Mouse (Mus musculus) hindbrain, embryonic 13.5 days (tissue): Measurements from ENCODE around the gene P2rx1. TPM values are rescaled to one million over a fixed set of nuclear protein-coding genes. Genes with fewer than 3 reads are reported as not detected.

Source experiments
- ATAC-seq: fragments of 200-750 bp; cut with Nextera tagmentation; 2 replicates; pipeline ENCODE4 v1.8.0; 2017; ENCODE audit warnings: moderate TSS enrichment; ENCODE audit not compliant: low FRiP score
- H3K27ac ChIP-seq: fragments of 300-500 bp; sonication (generic); 2 replicates; pipeline ENCODE4 v1.5.1; 2015; ENCODE audit warnings: inconsistent platforms, mild to moderate bottlenecking, moderate library complexity
- H3K27me3 ChIP-seq: fragments of 300-500 bp; sonication (generic); 2 replicates; pipeline ENCODE4 v1.6.1; 2015; ENCODE audit warnings: mild to moderate bottlenecking, inconsistent platforms
- H3K36me3 ChIP-seq: fragments of 300-500 bp; sonication (generic); 2 replicates; pipeline ENCODE4 v1.6.1; 2015; ENCODE audit warnings: mild to moderate bottlenecking, inconsistent platforms
- H3K4me1 ChIP-seq: fragments of 300-500 bp; sonication (generic); replicated peaks from 2 replicates; pipeline ENCODE4 v1.6.1; 2015; ENCODE audit warnings: inconsistent platforms
- H3K4me2 ChIP-seq: fragments of 300-500 bp; sonication (generic); 2 replicates; pipeline ENCODE4 v1.6.1; 2015; ENCODE audit warnings: inconsistent platforms, mild to moderate bottlenecking, moderate library complexity
- H3K4me3 ChIP-seq: fragments of 300-500 bp; sonication (generic); 2 replicates; pipeline ENCODE4 v1.5.1; 2015; ENCODE audit warnings: mild to moderate bottlenecking, inconsistent platforms
- H3K9ac ChIP-seq: fragments of 300-500 bp; sonication (generic); 2 replicates; pipeline ENCODE4 v1.6.1; 2015; ENCODE audit warnings: mild to moderate bottlenecking, inconsistent platforms
- H3K9me3 ChIP-seq: fragments of 300-500 bp; sonication (generic); 2 replicates; pipeline ENCODE4 v1.6.1; 2016; ENCODE audit warnings: inconsistent platforms
- WGBS: fragments of 180-500 bp; shearing (Covaris S2); methylation state at CpG from one replicate; pipeline ENCODE4 v1.1.7; 2015; 5-methylcytosine and 5-hydroxymethylcytosine counted together
- polyA plus RNA-seq: library from polyadenylated mRNA; unstranded; fragments of >200 nt; fragmentation: Nextera tagmentation; extraction: Ambion mirVana; gene quantifications from 2 replicates; pipeline ENCODE4 v1.2.1, GENCODE M21; 2015

P2rx1 gene
- polyA plus RNA-seq, result 0.65 TPM in 2 replicates

DNA sequence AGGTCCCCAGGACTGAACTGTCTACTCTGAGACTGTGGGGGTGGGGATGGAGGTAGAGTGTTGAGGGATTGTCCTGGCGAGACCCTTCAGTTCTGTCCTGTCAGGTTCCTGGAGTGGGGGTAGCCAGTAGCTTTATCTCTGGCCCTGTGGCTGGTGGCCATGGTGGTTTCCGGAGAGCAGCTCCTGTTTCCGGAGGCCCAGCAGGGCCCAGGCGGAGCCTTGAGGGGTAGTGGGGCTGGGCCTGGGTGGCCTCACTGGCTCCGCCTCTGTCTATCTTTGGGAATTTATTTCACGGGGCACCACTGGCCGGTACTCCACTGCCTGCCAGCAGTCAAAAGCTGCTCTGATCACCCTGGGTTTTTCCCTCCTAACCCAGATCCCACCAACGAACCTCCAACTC lies at the start of gene P2rx1:
TSS of gene P2rx1 (plus strand) at position 333 of the 400 bp plus-strand sequence.
- Histone ChIP-seq H3K9ac (no peak within 1 kb of the TSS), H3K27me3 (no peaks in the 10 kb centered on the region), H3K9me3 (0 out of 2 replicates have a peak, but pooled peaks cover under 1% of the 10 kb centered on the region), H3K4me1 (no peaks in the 10 kb centered on the region), H3K36me3 (no peaks in the 10 kb centered on the region), H3K4me3 (no peak within 1 kb of the TSS), H3K27ac (no peak within 1 kb of the TSS), H3K4me2 (no peak within 1 kb of the TSS)
- no peak for ATAC-seq
- 59% methylated on average over 8 of the region's 8 CpGs for WGBS

DNA sequence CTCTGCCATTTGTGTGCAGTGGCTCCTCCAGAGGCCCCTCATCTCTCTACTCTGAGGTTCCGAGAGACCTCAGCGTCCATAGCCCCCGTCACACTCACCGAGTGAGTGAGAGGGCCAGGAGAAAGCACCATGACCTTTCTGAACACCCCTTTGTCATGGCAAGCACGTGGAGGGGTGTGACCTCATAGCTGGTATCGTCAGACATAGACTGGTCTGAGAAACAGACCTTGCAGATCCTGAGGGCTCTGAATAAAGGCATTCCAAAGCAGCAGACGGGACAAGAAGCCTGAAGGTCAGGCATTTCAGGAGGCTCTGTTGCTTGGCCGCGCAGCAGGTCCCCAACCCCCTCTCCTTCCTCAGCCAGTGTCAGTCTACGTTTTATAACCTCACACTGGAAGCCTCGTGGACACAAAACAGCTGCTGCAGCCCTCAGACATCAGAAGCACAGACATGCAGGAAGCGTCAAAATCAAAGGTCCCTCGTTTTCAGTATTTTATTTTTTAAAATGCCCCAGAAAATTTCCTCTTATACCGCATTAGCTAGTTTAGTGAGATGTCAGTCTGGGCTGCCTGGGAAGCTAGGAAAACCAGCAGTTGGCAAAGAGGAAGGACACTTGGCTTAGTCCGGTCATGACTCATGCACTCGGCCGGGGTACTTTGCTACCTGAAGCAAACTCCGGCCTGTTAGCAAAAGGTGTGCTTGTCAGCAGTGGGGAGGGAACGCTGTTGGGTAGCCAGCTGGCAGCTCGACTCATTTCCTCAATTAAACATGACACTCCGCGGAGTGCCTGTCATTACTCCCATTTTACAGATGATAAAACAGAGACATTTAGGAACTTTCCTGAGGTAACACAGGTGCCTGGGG lies 47.5 kb upstream of the P2rx1 start:
- H3K9me3 ChIP-seq, result no peaks in the 10 kb centered on the region
- no peak overlapping the region for H3K9ac ChIP-seq
- 0 out of 2 replicates have a peak, but pooled peaks cover 6% of the 10 kb centered on the region for H3K4me1 ChIP-seq
- H3K36me3 ChIP-seq, result no peaks in the 10 kb centered on the region
- H3K4me3 ChIP-seq, result no peak overlapping the region
- no peak for ATAC-seq
- no peak overlapping the region for H3K27ac ChIP-seq
- no peak overlapping the region for H3K4me2 ChIP-seq
- no peaks in the 10 kb centered on the region; the same call in 1 of the 2 replicates for H3K27me3 ChIP-seq
- WGBS, result 66% methylated on average over 22 of the region's 22 CpGs

DNA sequence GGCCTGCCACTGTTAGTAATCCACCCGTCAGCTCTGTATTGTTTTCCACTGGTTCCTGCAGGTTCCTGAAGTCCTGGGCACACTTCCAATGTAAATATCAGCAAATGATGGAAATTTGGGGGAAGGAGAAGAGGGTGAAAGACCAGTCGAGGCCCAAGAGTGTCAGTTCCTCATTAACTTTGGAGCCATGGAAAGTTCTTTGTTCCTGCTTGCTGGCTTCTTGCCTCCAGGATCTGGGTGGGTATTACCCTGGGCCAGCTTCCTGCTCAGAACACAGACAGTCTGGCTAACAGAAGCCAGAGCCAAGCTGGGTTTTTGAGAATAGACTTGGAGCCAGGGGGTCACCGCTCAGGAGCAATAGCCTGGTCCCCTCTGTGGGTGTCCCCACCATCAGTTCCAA lies 46.7 kb upstream of the P2rx1 start:
- Histone ChIP-seq H3K4me1 (0 out of 2 replicates have a peak, but pooled peaks cover 6% of the 10 kb centered on the region), H3K4me2 (no peak overlapping the region), H3K9ac (no peak overlapping the region), H3K9me3 (no peaks in the 10 kb centered on the region), H3K36me3 (no peaks in the 10 kb centered on the region), H3K27me3 (no peaks in the 10 kb centered on the region), H3K27ac (no peak overlapping the region), H3K4me3 (no peak overlapping the region)
- ATAC-seq, result no peak
- 67% methylated on average over 3 of the region's 3 CpGs for WGBS

DNA sequence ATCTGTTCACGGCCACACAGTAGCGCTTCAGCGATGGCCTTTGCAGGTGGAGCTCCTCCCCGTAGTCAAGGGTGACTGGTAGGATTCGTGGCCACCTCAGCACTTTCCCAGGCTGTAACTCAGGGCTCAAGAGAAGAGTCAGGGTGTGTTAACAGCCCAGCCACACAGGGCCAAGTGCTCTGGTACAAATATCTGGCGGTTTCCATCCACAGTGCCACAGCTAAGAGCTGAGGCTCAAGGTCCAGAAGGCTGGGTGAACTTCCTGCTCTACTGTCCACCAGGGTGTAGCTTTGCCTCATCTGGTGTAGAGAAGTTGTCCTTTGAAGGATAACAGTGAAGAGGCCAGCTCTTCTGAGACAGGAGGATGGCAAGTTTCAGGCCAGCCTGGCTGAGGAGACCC lies 46.2 kb upstream of the P2rx1 start:
- H3K4me3 ChIP-seq, result no peak overlapping the region
- H3K4me1 ChIP-seq, result 0 out of 2 replicates have a peak, but pooled peaks cover 6% of the 10 kb centered on the region
- no peaks in the 10 kb centered on the region for H3K36me3 ChIP-seq
- no peak overlapping the region for H3K4me2 ChIP-seq
- WGBS, result 92% methylated on average over 6 of the region's 6 CpGs
- no peak overlapping the region for H3K9ac ChIP-seq
- no peak for ATAC-seq
- no peaks in the 10 kb centered on the region for H3K27me3 ChIP-seq
- H3K9me3 ChIP-seq, result no peaks in the 10 kb centered on the region
- no peak overlapping the region for H3K27ac ChIP-seq

DNA sequence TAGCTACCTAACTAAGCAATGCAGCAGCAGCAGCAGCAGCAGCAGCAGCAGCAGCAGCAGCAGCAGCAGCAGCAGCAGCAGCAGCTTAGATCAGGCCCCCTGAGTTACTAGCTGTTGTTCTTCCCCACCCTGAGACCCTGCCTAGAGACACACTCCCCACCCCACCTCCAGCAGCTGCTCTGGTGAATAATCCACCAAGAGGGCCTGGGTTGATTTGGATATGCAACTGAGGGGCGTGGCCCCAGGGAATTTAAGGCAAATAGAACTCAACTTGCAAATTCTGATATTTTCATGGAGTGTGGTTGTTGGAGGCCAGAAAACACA lies 45.8 kb upstream of the P2rx1 start:
- Histone ChIP-seq H3K27me3 (no peaks in the 10 kb centered on the region), H3K4me2 (no peak overlapping the region), H3K9me3 (no peaks in the 10 kb centered on the region), H3K4me3 (no peak overlapping the region), H3K27ac (no peak overlapping the region), H3K9ac (no peak overlapping the region), H3K4me1 (0 out of 2 replicates have a peak, but pooled peaks cover 3% of the 10 kb centered on the region), H3K36me3 (no peaks in the 10 kb centered on the region)
- 63% methylated on average over 1 of the region's 1 CpGs for WGBS
- no peak for ATAC-seq

DNA sequence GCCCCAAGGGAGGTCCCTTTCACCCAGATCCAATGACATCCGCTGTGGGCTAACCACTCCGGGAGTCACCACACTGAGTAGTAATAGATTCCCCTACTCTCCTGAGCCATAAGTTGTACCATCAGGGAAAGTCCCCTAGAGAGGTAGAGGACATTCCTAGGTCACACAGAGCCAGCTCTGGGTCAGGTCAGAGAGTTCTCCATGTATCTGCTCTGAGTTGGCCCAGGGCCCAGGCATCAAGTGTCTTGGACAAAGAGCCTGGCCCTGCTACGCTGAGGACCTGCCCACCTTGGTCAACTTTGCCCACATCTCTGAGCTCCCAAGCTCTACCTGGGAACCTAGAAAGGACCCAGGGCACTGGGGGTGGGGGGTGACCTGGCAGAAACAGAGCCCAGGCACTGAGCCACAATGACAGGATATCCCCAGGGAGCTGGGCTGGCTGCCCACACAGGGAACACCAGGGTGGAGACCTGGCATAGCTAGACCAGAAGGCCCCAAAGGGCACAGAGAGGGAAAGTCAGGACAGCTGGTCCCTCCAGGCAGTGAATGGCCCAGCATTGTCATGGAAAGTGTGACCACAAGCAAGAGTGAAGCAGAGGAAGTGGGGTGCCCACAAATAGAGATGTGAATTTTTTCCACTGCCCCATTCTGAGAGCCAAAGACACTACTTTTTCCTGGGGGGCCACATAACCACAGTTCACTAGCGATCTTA lies 45.3 kb upstream of the P2rx1 start:
- H3K27ac ChIP-seq, result no peak overlapping the region
- H3K9me3 ChIP-seq, result no peaks in the 10 kb centered on the region
- no peak overlapping the region for H3K9ac ChIP-seq
- H3K4me2 ChIP-seq, result no peak overlapping the region
- H3K36me3 ChIP-seq, result no peaks in the 10 kb centered on the region
- no peak overlapping the region for H3K4me3 ChIP-seq
- H3K27me3 ChIP-seq, result no peaks in the 10 kb centered on the region
- whole genome bisulfite sequencing, result 98% methylated on average over 4 of the region's 4 CpGs
- H3K4me1 ChIP-seq, result 0 out of 2 replicates have a peak, but pooled peaks cover 3% of the 10 kb centered on the region
- no peak for ATAC-seq

DNA sequence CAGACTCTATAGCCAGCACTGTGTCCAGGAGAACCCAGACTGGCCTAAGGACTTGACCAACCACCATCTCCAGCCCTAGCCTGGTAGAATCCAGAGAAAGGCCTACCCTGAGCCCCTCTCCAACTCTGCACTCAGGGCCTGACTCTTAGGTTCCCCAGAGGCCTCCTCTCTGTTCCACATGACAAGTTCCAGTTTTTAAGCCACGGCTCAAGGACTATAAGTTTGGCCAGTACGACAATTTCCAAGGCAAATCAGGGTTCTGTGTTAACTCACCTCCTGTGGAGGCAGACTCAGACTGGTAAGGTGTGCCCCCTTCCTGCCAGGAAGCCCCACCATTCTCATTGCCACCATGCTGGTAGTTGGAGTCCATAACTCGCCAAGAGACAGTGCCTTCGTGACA lies 44.7 kb upstream of the P2rx1 start:
- Histone ChIP-seq H3K36me3 (no peaks in the 10 kb centered on the region), H3K27me3 (peaks cover 5% of the 10 kb centered on the region), H3K9ac (no peak overlapping the region), H3K4me2 (no peak overlapping the region), H3K27ac (no peak overlapping the region), H3K4me1 (0 out of 2 replicates have a peak, but pooled peaks cover 3% of the 10 kb centered on the region), H3K4me3 (no peak overlapping the region), H3K9me3 (no peaks in the 10 kb centered on the region)
- WGBS, result 88% methylated on average over 4 of the region's 4 CpGs
- ATAC-seq, result no peak

DNA sequence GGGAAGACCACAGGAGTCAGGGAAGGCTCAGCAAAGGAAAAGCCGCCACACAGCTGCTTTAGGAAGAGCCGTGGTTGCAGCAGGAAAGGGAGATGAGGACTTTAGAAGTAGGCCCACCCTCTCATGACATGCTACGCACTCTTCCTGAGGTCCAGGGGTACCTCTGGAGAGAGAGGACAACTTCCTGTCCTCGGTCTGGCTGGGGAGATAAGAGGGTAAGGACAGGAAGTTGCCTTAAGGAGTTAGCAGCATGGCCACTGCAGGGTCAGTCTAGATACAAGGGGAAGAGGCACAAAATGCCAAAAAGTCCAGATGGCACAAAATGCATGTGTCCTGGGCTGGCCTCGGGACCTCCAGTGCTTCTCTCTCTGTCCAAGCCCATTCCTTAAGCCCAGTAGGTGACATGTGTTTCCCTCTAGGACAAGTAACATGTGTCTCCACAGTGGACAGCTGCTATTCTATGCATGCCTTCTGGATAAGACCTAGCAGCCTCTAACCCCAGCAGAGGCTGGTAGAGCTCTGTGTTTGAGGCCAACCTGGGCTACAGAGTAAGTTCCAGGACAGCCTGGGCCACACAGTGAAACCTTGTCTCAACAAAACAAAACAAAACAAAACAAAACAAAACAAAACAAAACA lies 43.4 kb upstream of the P2rx1 start:
- 78% methylated on average over 5 of the region's 5 CpGs for WGBS
- H3K27ac ChIP-seq, result no peak overlapping the region
- ATAC-seq, result no peak
- H3K27me3 ChIP-seq, result peaks cover 18% of the 10 kb centered on the region
- no peak overlapping the region for H3K9ac ChIP-seq
- no peaks in the 10 kb centered on the region for H3K36me3 ChIP-seq
- H3K4me1 ChIP-seq, result peaks cover 3% of the 10 kb centered on the region; the same call in 1 of the 2 replicates
- H3K4me2 ChIP-seq, result no peak overlapping the region
- H3K9me3 ChIP-seq, result no peaks in the 10 kb centered on the region
- H3K4me3 ChIP-seq, result no peak overlapping the region

DNA sequence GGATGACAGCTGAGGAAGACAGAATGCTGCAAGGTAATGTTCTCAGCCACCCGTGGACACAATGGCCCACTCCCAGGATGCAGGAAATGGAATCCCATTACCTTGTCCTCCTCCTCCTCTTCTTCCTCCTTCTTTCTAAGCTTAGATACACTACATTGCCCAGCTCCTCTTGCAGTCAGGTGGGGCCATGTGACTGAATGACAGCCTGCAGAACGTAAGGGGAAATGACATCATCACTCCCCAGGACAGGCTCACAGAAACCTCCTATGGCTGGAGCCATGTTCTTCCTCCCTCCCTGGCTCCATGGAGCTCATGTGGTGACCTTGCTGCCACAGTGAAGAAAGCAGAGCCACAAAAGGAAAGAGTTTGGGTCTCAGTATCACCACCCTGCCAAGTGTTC lies 41.6 kb upstream of the P2rx1 start:
- no peak overlapping the region for H3K9ac ChIP-seq
- WGBS, result 65% methylated on average over 2 of the region's 2 CpGs
- no peak for ATAC-seq

DNA sequence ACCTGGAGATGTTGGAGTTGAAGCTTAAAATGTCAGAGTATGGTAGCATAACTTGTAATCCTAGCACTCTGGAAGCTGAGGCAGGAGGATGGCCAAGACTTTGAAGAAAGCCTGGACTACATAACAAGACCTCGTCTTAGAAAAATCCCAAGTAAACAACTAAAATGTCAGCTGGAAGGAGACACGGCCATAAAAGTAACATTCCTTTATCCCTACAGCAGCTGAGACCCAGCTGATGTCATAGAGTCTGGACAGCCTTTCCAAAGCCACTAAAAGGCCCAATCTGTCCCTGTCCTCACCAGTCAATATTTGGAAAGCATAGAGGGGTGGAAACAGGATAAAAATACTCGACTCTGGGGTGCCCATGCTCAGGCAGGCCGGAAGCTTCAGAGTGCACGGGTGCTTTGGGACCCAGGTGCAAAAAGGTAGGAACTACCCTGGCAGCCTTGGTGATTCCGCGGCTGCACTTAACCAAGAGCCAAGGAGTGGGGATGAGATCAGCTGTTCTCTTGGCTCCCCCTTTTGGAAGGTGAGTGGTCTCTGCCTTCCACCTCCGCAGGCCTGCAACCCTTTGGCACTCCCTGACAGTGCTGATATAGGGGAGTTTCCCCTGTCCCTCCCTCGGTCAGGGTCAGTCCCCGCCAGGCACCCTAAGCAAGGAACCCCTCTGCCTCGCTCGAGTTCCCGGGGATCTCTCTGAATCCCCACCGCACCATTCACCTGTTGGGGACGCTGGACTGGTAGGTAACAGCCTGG lies 38.8 kb upstream of the P2rx1 start:
- Histone ChIP-seq H3K4me3 (no peak overlapping the region), H3K36me3 (no peaks in the 10 kb centered on the region), H3K9me3 (no peaks in the 10 kb centered on the region), H3K4me2 (no peak overlapping the region), H3K4me1 (peaks cover 11% of the 10 kb centered on the region), H3K27ac (no peak overlapping the region), H3K27me3 (peaks cover 49% of the 10 kb centered on the region), H3K9ac (no peak overlapping the region)
- no peak for ATAC-seq
- 16% methylated on average over 15 of the region's 15 CpGs for WGBS

More for the DNA sequence above, 41.6 kb upstream of the P2rx1 start:
- peaks cover 36% of the 10 kb centered on the region for H3K27me3 ChIP-seq
- H3K9me3 ChIP-seq, result no peaks in the 10 kb centered on the region
- H3K4me1 ChIP-seq, result peaks cover 14% of the 10 kb centered on the region
- H3K4me3 ChIP-seq, result no peak overlapping the region
- no peak overlapping the region for H3K4me2 ChIP-seq
- H3K36me3 ChIP-seq, result no peaks in the 10 kb centered on the region
- H3K27ac ChIP-seq, result no peak overlapping the region

DNA sequence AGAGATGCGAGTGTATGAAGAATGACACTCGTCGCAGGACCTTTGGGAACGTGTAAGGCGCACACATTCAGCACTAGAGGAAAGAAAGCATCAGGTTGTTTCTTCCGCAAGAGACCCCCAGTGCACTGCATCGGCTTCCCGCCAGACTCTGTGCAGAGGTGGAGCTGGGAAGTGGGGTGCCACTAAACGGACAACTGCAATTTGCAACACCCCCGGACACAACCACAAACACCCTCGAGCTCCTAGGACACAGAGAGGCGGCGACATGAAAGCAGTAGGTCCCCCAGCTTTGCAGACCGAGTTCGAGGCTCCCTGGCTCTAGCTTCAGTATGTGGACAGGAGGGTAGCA lies 38.2 kb upstream of the P2rx1 start:
- H3K27ac ChIP-seq, result no peak overlapping the region
- H3K4me1 ChIP-seq, result peaks cover 11% of the 10 kb centered on the region
- H3K4me2 ChIP-seq, result peak overlapping the region; percentile 51
- H3K9me3 ChIP-seq, result no peaks in the 10 kb centered on the region
- H3K9ac ChIP-seq, result no peak overlapping the region
- no peaks in the 10 kb centered on the region for H3K36me3 ChIP-seq
- no peak for ATAC-seq
- 2% methylated on average over 15 of the region's 15 CpGs for WGBS
- H3K4me3 ChIP-seq, result peak overlapping the region; percentile 32
- H3K27me3 ChIP-seq, result peaks cover 49% of the 10 kb centered on the region
